Mouse (Mus musculus): ENCODE results near the gene Rad9a.

- TF ChIP-seq GATA1 (IDR thresholded peaks at IDR 0.05; ENCODE audit: borderline replicate concordance, low read length) (no peak), FLI1 (IDR thresholded peaks at IDR 0.05; ENCODE audit: low read length) (no peak)
Measured at GRCm38 (mm10) chr19:4164100-4164499, 37.4 kb downstream of the Rad9a start.

Measured in megakaryocyte, embryonic 14.5 days (primary cell).